Mouse (Mus musculus) hindbrain, embryonic 13.5 days (tissue): ENCODE data around the gene Gm15155. TPM values are rescaled to one million over a fixed set of nuclear protein-coding genes. Genes with fewer than 3 reads are reported as not detected.
"Not testable (repeated sequence)": the region's sequence is repeated elsewhere in the genome, so short reads cannot be mapped to it uniquely, and the experiment has no call there.

Experiments used
- ATAC-seq: fragments of 200-750 bp; cut with Nextera tagmentation; 2 replicates; pipeline ENCODE4 v1.8.0; 2017; ENCODE audit warnings: moderate TSS enrichment; ENCODE audit not compliant: low FRiP score
- H3K27ac ChIP-seq: fragments of 300-500 bp; sonication (generic); 2 replicates; pipeline ENCODE4 v1.5.1; 2015; ENCODE audit warnings: inconsistent platforms, mild to moderate bottlenecking, moderate library complexity
- H3K27me3 ChIP-seq: fragments of 300-500 bp; sonication (generic); 2 replicates; pipeline ENCODE4 v1.6.1; 2015; ENCODE audit warnings: mild to moderate bottlenecking, inconsistent platforms
- H3K36me3 ChIP-seq: fragments of 300-500 bp; sonication (generic); 2 replicates; pipeline ENCODE4 v1.6.1; 2015; ENCODE audit warnings: mild to moderate bottlenecking, inconsistent platforms
- H3K4me1 ChIP-seq: fragments of 300-500 bp; sonication (generic); replicated peaks from 2 replicates; pipeline ENCODE4 v1.6.1; 2015; ENCODE audit warnings: inconsistent platforms
- H3K4me2 ChIP-seq: fragments of 300-500 bp; sonication (generic); 2 replicates; pipeline ENCODE4 v1.6.1; 2015; ENCODE audit warnings: inconsistent platforms, mild to moderate bottlenecking, moderate library complexity
- H3K4me3 ChIP-seq: fragments of 300-500 bp; sonication (generic); 2 replicates; pipeline ENCODE4 v1.5.1; 2015; ENCODE audit warnings: mild to moderate bottlenecking, inconsistent platforms
- H3K9ac ChIP-seq: fragments of 300-500 bp; sonication (generic); 2 replicates; pipeline ENCODE4 v1.6.1; 2015; ENCODE audit warnings: mild to moderate bottlenecking, inconsistent platforms
- H3K9me3 ChIP-seq: fragments of 300-500 bp; sonication (generic); 2 replicates; pipeline ENCODE4 v1.6.1; 2016; ENCODE audit warnings: inconsistent platforms
- polyA plus RNA-seq: library from polyadenylated mRNA; unstranded; fragments of >200 nt; fragmentation: Nextera tagmentation; extraction: Ambion mirVana; gene quantifications from 2 replicates; pipeline ENCODE4 v1.2.1, GENCODE M21; 2015

The Gm15155 gene
- polyA plus RNA-seq, 1 experiment from 2014 or later, result not detected

GRCm38 (mm10) chrX:156303806-156304205 lies 679.3 kb downstream of the Gm15155 start:
- H3K4me3 ChIP-seq, H3K9me3 ChIP-seq, H3K4me2 ChIP-seq, H3K9ac ChIP-seq, H3K27ac ChIP-seq, H3K36me3 ChIP-seq, H3K4me1 ChIP-seq, ATAC-seq, H3K27me3 ChIP-seq: not testable (repeated sequence)

Other genes with a start within 250 kb of the Gm15155 start
- gene Ptchd1, start 927 bp upstream of the Gm15155 start, polyA plus RNA-seq, result 9.9 and 13.0 TPM in 2 replicates